In genomic region chr6:52578322-52578721, GRCm38 (mm10) we compare ENCODE assay signal across 28 mouse cellular contexts.
DNase-seq lines count a peak whose midpoint lies in the region; ATAC-seq and TF ChIP-seq lines count a peak whose summit lies in the region.
"Had no signal": no experiment of that assay in that cellular context is flagged by ENCODE, and none has a peak within 500 bp of the region (broad histone marks: within the 10 kb centered on the region; RNA-seq: fewer than 3 reads in every experiment).

No protein-coding gene starts in this region.

- H3K79me3 ChIP-seq in C2C12 (ENCODE audit: low read depth), result no peaks in the 10 kb centered on the region

- H3K36me3 ChIP-seq in C2C12 (ENCODE audit: control insufficient read depth, insufficient read depth), result no peaks in the 10 kb centered on the region
- H3K36me3 ChIP-seq: embryonic facial prominence, embryonic 12.5 days; heart, embryonic 10.5 days; heart, embryonic 15.5 days; limb, embryonic 12.5 days; liver, embryonic 15.5 days; midbrain, embryonic 15.5 days; neural tube, embryonic 15.5 days had no signal

- H3K4me3 ChIP-seq in C2C12 (ENCODE audit: insufficient read depth, poor library complexity, severe bottlenecking), result no peak overlapping the region
- H3K4me3 ChIP-seq: embryonic facial prominence, embryonic 12.5 days; heart, embryonic 10.5 days; heart, embryonic 15.5 days; limb, embryonic 12.5 days; liver, embryonic 15.5 days; midbrain, embryonic 15.5 days; neural tube, embryonic 15.5 days had no signal

- no peaks in the 10 kb centered on the region for H3K27me3 ChIP-seq in C2C12 (ENCODE audit: control insufficient read depth, insufficient read depth, insufficient read length)
- H3K27me3 ChIP-seq: embryonic facial prominence, embryonic 12.5 days; heart, embryonic 15.5 days; liver, embryonic 15.5 days had no signal

- no peak overlapping the region for H3ac ChIP-seq in C2C12 (ENCODE audit: control insufficient read depth, insufficient read length, low read depth)

- no peaks in the 10 kb centered on the region for H3K79me2 ChIP-seq in C2C12 (ENCODE audit: control insufficient read depth, insufficient read depth)

- DNase-seq in 3T3-L1 (ENCODE audit: low read depth, low spot score), result peak; percentile 90
- peak; percentile 69 for DNase-seq in Muller cell, postnatal 12 days (ENCODE audit: inconsistent ontology term)
- no peak for DNase-seq in left cerebral cortex, postnatal 14 days (ENCODE audit: low spot score in 2 of 2)
- DNase-seq in thymus, postnatal 14 days, result no peak
- DNase-seq: adrenal gland, postnatal 10 days; cerebellum, adult 11-12 months; cerebellum, adult 9-11 months; embryo, embryonic 11 days; kidney, adult 11 months; kidney, postnatal 14 days; layer of hippocampus, adult 9-11 months; lung, embryonic 14.5 days; lung, postnatal 14 days; right cerebral cortex, adult 18-20 months; spleen, adult 18-20 months; thymus, adult 18-20 months; thymus, postnatal 4 days had no signal

- ATAC-seq in inflammation-experienced regulatory T-cells, adult 6 months, result peak; percentile 85
- ATAC-seq: forebrain, embryonic 14.5 days; hindbrain, embryonic 16.5 days; midbrain, embryonic 15.5 days had no signal

- TF ChIP-seq CTCF in C2C12 (IDR thresholded peaks at IDR 0.05; ENCODE audit: control insufficient read depth, insufficient read depth, insufficient read length), result no peak

- intact Hi-C loops in left cerebral cortex, postnatal 14 days (cut with DNase I), result loop anchor here (5.0 to 10.0 kb wide), 2 partner anchors 271 to 304 kb away; no protein-coding TSS in a partner anchor

TF ChIP-seq in C2C12, 6 proteins besides CTCF, POLR2A, EP300 and RAD21:
- TF ChIP-seq FOSL1 (IDR thresholded peaks at IDR 0.05; ENCODE audit: insufficient read depth, low read length, poor library complexity, severe bottlenecking), result peak; percentile 64
- no peak for TF ChIP-seq MYOG (IDR thresholded peaks at IDR 0.05; ENCODE audit: control insufficient read depth, extremely low read depth, insufficient read length)
- peak; percentile 86 for TF ChIP-seq MAX (IDR thresholded peaks at IDR 0.05)
- TF ChIP-seq MYOD1 (IDR thresholded peaks at IDR 0.05; ENCODE audit: control insufficient read depth, insufficient read length, low read depth), result peak; percentile 30
- peak; percentile 81 for TF ChIP-seq USF1 (IDR thresholded peaks at IDR 0.05; ENCODE audit: low read depth)

Comparison
In these comparisons a context has a peak if more than half of its experiments do, and no peak if none do; other contexts are left out.
1. DNase-seq: peak in 3T3-L1 (single experiment) and Muller cell, postnatal 12 days (single experiment); none in left cerebral cortex, postnatal 14 days (0 of 2) and thymus, postnatal 14 days (single experiment).